Mouse (Mus musculus): ENCODE measurements at regions not wholly inside any gene's neighbourhood (a gene's known extent, or its start where the extent isn't known, plus 50 kb on each side); places are given as distances from the start of the nearest gene placed in this dataset.

DNA sequence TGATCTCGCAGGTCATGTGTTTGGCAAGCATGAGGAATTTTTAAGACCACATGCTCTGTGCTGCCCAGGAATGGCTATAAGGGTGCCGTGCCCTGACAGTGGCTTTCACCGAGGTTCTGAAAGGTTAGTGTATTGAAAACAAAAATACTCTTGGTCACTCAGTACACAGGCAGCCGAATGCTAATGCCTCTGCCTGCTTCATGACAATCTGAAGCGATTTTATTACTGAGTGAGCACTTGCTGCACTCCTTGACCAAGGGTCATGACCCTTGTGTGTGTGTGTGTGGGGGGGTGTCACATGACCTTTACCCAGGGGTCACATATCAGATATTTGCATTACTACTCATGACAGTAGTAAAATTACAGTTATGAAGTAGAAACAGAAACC lies 250.8 kb upstream of the Dnajc19 start:
- TF ChIP-seq POLR2A (IDR thresholded peaks at IDR 0.05; ENCODE audit: low read depth, low read length) (no peak), CTCF (conservative IDR thresholded peaks at IDR 0.05; ENCODE audit: insufficient read depth, insufficient read length, low read depth, low read length) (no peak)
